Mouse (Mus musculus) liver (tissue): ENCODE measurements at regions not wholly inside any gene's neighbourhood (a gene's known extent, or its start where the extent isn't known, plus 50 kb on each side); places are given as distances from the start of the nearest gene placed in this dataset.

Experiments used
- DNase-seq: peaks from one replicate; pipeline ENCODE4 v3.0.0-alpha.2; 2020; ENCODE audit warnings: mixed read lengths

- DNase-seq, result no peak
Measured at GRCm38 (mm10) chr9:98091105-98091504, 58.1 kb upstream of the Clstn2 start.

GRCm38 (mm10) chr9:98095064-98095790 lies 62.2 kb upstream of the Clstn2 start:
- DNase-seq, result no peak

DNA sequence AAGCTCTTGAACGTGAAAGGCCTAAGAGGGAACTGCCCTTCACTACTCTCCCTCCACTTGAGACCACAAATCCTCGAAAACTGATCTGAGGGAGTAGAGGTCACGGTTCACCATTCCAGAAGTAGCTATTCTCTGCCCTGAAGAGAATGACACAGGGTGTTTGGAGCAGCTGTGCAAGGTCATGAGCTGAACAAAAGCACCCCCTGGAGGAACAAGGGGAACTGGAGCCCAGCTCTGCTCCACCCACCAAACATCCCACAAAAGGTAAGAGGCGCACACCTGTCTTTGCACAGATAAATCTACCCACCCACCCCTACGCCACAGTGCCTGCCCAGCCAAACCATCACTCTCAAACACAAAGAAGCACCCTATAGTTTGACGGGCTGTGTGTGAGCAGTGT lies 90.4 kb upstream of the Clstn2 start:
- no peak for DNase-seq

DNA sequence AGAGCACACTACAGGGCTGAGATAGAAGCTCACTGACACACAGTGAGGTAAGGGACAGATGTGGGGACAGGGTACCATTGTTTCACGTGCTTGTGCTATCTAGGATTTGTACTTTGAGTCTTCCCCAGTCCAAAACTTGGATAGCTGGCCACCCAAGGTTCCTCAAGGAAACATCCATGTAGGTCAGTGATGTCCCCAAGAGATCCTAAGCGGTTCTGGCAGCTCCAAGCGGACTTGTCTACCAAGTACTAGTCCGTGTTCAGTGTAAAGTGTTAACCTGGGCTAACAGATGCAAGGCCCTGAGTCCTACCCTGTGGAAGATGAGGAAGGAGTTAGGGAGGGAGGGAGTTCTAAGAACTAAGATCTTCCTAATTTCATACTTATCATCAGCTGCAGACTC lies 96.6 kb upstream of the Clstn2 start:
- DNase-seq, result no peak

DNA sequence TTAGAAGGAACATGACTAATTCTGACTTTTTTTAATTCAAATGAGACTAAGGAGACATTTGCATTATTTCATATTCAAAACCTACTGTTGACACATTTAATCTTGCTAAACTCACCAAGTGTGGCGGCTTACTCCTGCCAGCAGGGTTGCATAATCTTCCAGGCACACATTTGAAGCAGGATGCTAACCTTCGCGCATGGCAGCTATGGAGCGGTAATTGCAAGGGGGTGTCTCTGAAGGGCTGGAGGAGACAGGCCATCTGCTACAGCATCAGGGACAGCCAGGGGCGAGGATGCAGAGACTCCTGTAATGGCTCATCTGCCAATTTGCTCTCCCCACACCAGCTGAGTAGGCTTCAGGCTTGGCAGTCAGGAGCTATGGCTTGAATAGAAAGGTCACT lies 97.9 kb upstream of the Clstn2 start:
- no peak for DNase-seq

- DNase-seq, result no peak
Measured at GRCm38 (mm10) chr9:98140546-98140945, 107.6 kb upstream of the Clstn2 start.

DNA sequence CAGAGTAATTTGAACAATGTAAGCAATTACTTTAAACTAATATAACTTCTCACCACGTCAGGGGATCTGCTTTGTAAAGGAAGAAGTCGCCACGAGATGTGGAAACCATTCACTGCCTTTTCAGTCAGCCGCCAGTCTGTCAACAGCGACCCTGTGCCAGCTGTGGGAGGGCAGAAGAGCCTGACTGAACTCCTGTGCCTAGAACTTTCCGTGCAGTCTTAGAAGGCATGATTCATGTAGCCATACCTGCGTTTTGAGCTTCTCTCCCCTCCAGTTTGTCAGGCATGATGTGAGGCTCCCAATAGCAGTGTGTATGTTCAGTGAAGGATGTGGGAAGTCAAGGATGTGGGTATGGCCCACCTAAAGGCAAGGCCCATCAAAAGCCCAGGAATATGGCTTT lies 109.1 kb upstream of the Clstn2 start:
- no peak for DNase-seq

DNA sequence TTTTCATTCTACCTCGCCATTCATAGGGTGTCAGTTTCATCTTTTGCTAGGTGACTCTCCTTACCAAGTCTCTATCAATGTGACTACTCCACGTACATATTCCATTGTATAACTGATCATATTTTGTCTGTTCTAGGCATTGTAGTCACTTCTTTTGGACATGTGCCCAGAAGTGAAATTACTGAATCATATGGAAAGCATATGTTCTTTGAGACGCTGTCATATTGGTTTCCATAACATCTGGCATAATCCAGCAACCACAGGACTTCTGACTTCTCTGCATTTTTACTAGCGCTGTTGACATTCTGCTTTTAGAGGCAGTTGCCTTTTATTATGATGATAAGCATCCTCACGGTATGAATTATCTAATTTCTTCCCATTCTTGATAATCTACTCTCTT lies 113.9 kb upstream of the Clstn2 start:
- DNase-seq, result no peak

DNA sequence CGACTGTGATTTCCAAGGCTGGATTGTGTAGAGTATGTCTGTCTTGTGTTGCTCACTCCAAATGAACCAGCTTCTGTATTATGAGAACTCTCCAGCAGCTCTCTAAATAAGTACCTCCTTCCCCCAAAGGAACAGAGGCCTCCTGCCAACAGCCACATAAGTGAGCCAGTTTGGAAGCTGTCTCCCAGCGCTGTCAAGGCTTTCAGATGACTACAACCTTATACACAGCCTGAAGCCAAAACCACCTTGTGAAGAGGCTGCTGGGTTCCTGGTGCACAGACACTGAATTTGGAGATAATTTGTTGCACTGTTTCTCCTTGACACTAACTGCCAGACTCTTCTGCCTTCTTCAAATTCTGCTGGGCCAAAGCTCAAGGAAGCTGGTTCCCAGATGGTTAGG lies 125.4 kb upstream of the Clstn2 start:
- DNase-seq, result no peak

DNA sequence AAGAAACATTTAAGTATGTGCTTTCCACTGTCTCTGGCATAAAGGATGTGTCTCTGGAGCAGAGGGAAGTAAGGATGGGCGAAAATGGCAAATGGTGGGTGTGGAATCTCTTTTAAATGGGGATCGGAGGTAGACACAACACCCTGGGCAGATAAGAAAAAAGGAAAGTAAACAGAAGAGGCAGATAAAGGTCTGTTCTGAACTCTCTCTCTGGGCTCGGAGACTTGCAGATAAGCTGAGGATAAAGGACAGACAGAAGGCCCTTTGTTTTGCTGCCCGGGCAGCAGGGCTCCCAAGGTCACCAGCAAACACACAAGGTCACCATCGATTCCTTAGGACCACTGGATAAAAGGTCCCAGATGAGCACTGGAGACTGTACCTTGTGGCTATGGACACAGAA lies 122.7 kb upstream of the Nmnat3 start:
- DNase-seq, result no peak

GRCm38 (mm10) chr9:98174056-98174455 lies 113.2 kb upstream of the Nmnat3 start:
- no peak for DNase-seq

DNA sequence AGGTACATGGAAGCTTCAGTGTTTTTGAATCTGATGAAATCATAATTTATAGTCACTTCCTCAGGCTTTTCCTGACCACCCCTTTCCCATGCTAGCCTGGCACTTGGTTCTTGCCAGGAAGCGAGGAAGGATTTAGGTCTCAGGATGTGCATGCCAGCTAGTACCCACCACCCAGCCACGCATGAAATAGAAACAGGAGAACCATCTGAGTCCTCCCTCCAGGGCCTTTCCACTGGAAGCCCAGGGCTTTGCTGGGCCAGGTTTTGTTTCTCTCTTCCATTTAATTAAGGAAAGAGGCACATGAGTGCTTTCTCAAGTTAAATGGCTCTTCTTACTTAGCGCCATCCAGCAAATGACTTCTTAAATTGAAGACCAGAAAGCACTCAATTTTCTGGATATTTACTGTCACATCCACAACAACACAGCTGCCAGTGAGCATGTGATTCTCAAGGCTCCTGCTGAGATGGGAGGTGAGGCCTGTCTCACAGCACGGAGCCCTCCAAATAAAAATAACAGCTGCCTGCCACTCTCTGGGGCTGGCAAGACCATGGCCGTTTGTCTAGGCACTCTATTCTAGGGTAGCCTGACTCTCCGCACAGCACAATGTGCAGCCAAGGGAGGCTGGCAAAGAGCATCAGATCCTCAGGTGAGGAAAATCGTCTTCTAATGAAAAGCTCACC lies 110.4 kb upstream of the Nmnat3 start:
- DNase-seq, result no peak

DNA sequence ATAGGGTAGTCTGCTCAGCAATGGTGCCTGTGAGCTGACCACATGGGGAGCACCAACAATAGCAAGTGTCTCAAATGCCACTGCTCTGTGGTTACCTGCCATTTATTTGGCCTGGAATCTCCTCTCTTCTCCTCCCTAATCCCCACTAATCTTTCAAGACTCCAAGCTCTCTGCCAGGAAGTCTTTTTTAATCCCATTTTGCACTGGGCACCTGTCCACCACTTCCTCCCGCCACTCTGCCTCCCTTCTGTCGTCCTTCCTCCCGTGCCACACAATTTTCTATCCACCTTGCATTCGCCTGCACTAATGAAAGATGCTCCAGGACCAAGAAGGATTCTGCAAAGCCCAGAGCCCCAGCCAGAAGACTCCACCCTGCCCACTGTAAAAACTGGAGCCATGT lies 106.5 kb upstream of the Nmnat3 start:
- no peak for DNase-seq

GRCm38 (mm10) chr9:98186757-98187300 lies 100.4 kb upstream of the Nmnat3 start:
- DNase-seq, result no peak

DNA sequence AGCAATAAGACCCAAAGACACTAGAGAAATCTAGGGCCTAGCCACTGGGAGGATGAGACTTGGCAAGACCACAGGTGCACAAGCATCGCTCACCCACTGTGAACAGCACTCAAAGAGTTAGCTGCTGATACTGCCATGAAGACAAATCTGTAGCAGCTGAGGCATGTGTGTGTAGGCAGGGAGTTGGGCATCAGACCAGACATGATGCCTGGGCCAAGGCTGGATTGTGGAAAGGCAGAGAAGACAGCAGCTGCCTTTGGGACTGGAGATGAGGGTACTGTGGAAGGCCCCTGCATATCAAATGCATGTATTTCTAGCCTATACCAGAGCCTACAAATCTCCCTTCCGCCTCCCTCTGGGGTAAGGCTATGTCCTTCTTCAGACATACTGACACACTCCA lies 92.9 kb upstream of the Nmnat3 start:
- DNase-seq, result no peak

DNA sequence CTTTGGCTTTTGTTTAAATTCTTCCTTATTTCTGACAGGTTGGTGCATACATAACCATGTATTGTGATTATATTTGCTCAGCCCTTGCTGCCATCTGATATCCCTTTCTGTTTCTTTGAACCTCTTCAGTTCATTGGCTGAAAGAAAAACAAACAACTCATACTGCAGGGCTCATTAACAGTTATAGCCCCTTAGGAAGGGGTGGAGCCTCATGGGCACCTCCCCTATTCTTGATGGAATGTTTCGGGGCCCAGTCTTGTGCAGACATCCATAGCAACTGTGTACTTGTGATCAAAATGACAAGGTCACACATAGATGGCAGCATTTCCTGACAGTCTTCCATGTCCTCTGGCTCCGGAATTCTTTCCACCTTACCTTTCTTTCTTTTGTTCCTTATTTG lies 68.4 kb upstream of the Nmnat3 start:
- no peak for DNase-seq

DNA sequence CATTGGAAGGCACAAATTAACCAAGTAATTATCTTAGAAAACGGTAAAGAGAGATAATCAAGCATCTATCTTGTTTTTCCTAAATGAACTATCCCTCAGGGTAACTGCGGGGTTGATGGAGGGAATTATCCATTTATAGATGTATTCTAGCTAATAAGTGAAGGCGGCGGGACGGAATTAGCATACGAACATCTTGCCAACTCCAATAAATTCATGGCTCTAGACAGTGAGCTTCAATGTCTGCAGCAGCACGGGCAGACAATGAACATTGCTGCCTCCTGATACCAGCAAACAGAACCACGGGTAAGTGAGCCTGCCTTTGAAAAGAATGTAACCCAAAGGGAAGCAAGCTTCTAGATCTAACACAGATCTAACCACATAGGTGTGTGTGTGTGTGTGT lies 66.9 kb upstream of the Nmnat3 start:
- DNase-seq, result no peak

DNA sequence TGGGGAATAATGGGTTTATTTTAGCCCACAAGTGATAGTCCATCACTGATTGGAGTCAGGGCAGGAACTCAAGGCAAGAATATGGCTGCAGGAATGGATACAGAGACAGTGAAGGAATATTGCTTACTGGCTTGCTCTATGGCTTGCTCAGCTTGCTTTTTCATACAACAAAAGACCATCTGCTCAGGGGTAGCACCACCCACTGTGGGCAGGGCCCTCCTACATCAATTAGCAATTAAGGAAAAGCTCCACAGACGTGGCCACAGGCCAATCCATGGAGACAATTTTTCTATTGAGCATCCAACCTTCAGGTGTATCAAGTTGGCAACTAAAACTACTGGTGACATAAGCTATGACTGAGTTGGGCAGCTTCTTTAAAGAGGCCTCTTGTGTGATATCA lies 65.5 kb upstream of the Nmnat3 start:
- DNase-seq, result no peak

DNA sequence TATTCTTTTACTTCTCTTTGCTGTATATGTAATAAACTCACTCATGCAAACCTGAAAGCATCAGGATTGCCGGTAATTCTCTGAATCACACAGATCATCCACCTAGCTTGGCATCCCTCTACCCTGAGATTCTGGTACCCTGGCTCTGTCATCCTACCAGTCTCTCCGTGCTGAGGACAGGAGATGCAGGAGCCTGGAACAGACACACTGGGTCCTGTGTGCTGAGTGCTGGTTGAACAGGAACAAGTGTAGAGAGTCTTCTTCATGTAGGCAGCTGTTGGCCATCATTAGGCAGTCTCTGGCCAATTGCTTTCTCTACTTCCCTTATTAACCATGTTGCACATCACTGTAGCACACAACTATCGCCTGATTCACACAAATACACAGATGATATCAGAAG lies 59.0 kb upstream of the Nmnat3 start:
- DNase-seq, result no peak

- DNase-seq, result no peak
Measured at GRCm38 (mm10) chr9:98228907-98229306, 58.3 kb upstream of the Nmnat3 start.

DNA sequence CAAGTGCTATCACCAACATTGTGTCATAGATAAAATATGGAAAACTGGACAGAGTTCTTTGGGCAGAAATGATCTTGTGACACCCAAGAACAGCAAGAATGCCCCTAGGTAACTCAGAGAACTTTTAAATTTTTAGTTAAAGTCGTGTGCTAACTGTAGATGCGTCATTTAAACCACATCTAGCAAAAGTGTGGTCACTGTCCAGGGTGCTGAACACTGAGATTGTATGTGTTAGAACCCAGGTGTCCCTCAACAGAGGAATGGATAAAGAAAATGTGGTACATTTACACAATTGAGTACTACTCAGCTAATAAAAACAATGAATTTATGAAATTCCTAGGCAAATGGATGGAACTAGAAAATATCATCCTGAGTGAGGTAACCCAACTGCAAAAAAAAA lies 52.5 kb upstream of the Nmnat3 start:
- DNase-seq, result peak; percentile 22
